Mouse (Mus musculus) stomach, postnatal 0 days (tissue): ENCODE measurements around the gene Ccdc116. TPM values are rescaled to one million over a fixed set of nuclear protein-coding genes. Genes with fewer than 3 reads are reported as not detected.
A peak's percentile ranks its signal among the peaks of the same experiment; 100 is the strongest.

ENCODE experiments used
- ATAC-seq: fragments of 200-750 bp; cut with Nextera tagmentation; 2 replicates; pipeline ENCODE4 v1.8.0; 2017; ENCODE audit not compliant: low FRiP score, low TSS enrichment
- DNase-seq: peaks from one replicate; pipeline ENCODE4 v3.0.0-alpha.2; 2016; ENCODE audit warnings: low spot score
- H3K27ac ChIP-seq: fragments of 300-500 bp; sonication (generic); replicated peaks from 2 replicates; pipeline ENCODE4 v1.5.1; 2014; ENCODE audit warnings: mild to moderate bottlenecking, control low read depth
- H3K27me3 ChIP-seq: fragments of 300-500 bp; sonication (generic); 2 replicates; pipeline ENCODE4 v1.6.1; 2014; ENCODE audit warnings: low read length; ENCODE audit not compliant: control insufficient read depth, insufficient read depth
- H3K36me3 ChIP-seq: fragments of 300-500 bp; sonication (generic); 2 replicates; pipeline ENCODE4 v1.6.1; 2014; ENCODE audit warnings: low read length, mixed read lengths; ENCODE audit not compliant: control insufficient read depth, insufficient read depth
- H3K4me1 ChIP-seq: fragments of 300-500 bp; sonication (generic); replicated peaks from 2 replicates; pipeline ENCODE4 v1.6.1; 2014; ENCODE audit warnings: antibody characterized with exemption; ENCODE audit not compliant: control insufficient read depth, insufficient read depth
- H3K4me2 ChIP-seq: fragments of 300-500 bp; sonication (generic); replicated peaks from 2 replicates; pipeline ENCODE4 v1.6.1; 2014; ENCODE audit warnings: low read depth, mild to moderate bottlenecking, control low read depth, moderate library complexity
- H3K4me3 ChIP-seq: fragments of 300-500 bp; sonication (generic); 2 replicates; pipeline ENCODE4 v1.5.1; 2014; ENCODE audit warnings: low read depth, low read length, control low read depth
- H3K9ac ChIP-seq: fragments of 300-500 bp; sonication (generic); 2 replicates; pipeline ENCODE4 v1.6.1; 2014; ENCODE audit warnings: mild to moderate bottlenecking, low read length, control low read depth, mixed read lengths
- H3K9me3 ChIP-seq: fragments of 300-500 bp; sonication (generic); 2 replicates; pipeline ENCODE4 v1.6.1; 2016; ENCODE audit warnings: low read length; ENCODE audit not compliant: control insufficient read depth
- CTCF ChIP-seq: IDR thresholded peaks from 2 replicates; pipeline ENCODE4 v1.5.1; 2016; ENCODE audit warnings: antibody characterized with exemption, low read depth, mild to moderate bottlenecking, moderate library complexity
- EP300 ChIP-seq: optimal IDR thresholded peaks from 2 replicates; pipeline ENCODE3; 2016; ENCODE audit warnings: antibody characterized with exemption
- WGBS: fragments of 180-500 bp; shearing (Covaris S2); extraction: QIAGEN DNeasy Blood & Tissue Kit; methylation state at CpG from one replicate; pipeline ENCODE4 v1.1.7; 2014; 5-methylcytosine and 5-hydroxymethylcytosine counted together
- polyA plus RNA-seq: library from polyadenylated mRNA; unstranded; fragments of >200 nt; fragmentation: Nextera tagmentation; extraction: Ambion mirVana; gene quantifications from 2 replicates; pipeline ENCODE4 v1.2.1, GENCODE M21; 2015

Ccdc116 gene
- polyA plus RNA-seq: 1.8 and 2.1 TPM in 2 replicates

- no peaks in the 10 kb centered on the region for H3K9me3 ChIP-seq
- H3K27ac ChIP-seq: peak within 1 kb of the TSS; percentile 67; the same call in 1 of the 2 replicates
- H3K27me3 ChIP-seq: no peaks in the 10 kb centered on the region
- H3K4me1 ChIP-seq: 0 out of 2 replicates have a peak, but pooled peaks cover 4% of the 10 kb centered on the region
- H3K9ac ChIP-seq: peak within 1 kb of the TSS; percentile 63
- peak within 1 kb of the TSS; percentile 57 for H3K4me3 ChIP-seq
- no peaks in the 10 kb centered on the region for H3K36me3 ChIP-seq
- peak within 1 kb of the TSS; percentile 98 for H3K4me2 ChIP-seq
- DNase-seq: peak; percentile 90
- 0% methylated on average over 34 of the region's 34 CpGs for WGBS
- TF ChIP-seq CTCF: peak; percentile 75
- TF ChIP-seq EP300: no peak
- ATAC-seq: peak; percentile 74
Measured at GRCm38 (mm10) chr16:17146772-17147235, at the start of gene Ccdc116. Ccdc116 (minus strand) TSS chr16:17147229.

DNA sequence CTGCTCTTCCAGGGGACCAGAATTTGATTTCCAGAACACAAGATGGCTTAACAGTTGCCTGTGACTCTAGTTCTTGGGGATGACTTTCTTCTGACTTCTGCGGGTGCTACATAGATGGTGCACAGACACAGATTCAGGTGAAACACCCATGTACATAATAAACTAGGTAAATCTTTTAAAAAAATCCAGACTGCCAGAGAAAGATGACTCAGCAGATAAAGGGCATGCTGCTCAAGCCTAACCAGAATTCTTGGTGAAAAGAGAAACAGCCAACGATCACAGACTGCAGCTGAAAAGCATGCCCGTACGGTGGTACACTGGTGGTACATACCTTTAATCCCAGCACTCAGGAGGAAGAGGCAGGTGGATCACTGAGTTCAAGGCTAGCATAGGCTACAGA is 46.8 kb upstream of the Ccdc116 start:
- ATAC-seq (no peak), DNase-seq (no peak)
- Histone ChIP-seq H3K27ac (no peak overlapping the region), H3K9me3 (no peaks in the 10 kb centered on the region), H3K27me3 (no peaks in the 10 kb centered on the region), H3K36me3 (no peaks in the 10 kb centered on the region), H3K4me3 (no peak overlapping the region), H3K4me1 (no peaks in the 10 kb centered on the region), H3K4me2 (no peak overlapping the region), H3K9ac (no peak overlapping the region)
- WGBS: 80% methylated on average over 4 of the region's 4 CpGs
- TF ChIP-seq EP300: no peak
- no peak for TF ChIP-seq CTCF

DNA sequence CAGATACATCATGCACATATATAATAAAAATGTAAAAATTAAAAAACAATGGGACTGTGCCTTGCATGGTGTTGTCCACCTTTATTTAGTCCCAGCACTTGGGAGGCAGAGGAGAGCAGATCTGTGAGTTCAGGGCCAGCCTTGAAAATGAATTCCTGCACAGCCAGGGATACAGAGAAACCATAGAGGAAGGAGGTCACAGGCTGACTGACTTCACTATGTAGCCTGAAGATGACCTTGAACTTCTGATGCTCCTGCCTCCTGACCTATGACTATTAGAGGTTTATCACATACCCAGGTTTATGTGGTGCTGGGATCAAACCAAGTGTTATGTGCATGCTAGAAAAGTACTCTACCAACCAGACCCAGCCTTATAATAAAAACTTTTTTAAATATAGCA is 38.4 kb upstream of the Ccdc116 start:
- no peaks in the 10 kb centered on the region for H3K4me1 ChIP-seq
- no peak for DNase-seq
- no peak overlapping the region for H3K27ac ChIP-seq
- H3K9me3 ChIP-seq: no peaks in the 10 kb centered on the region
- no peaks in the 10 kb centered on the region for H3K27me3 ChIP-seq
- ATAC-seq: no peak
- TF ChIP-seq CTCF (no peak), EP300 (no peak)
- H3K36me3 ChIP-seq: no peaks in the 10 kb centered on the region
- H3K9ac ChIP-seq: no peak overlapping the region
- H3K4me3 ChIP-seq: no peak overlapping the region
- no peak overlapping the region for H3K4me2 ChIP-seq

GRCm38 (mm10) chr16:17183003-17183402 is 36.0 kb upstream of the Ccdc116 start:
- Histone ChIP-seq H3K27me3 (no peaks in the 10 kb centered on the region), H3K27ac (no peak overlapping the region), H3K36me3 (no peaks in the 10 kb centered on the region), H3K4me3 (no peak overlapping the region), H3K4me2 (no peak overlapping the region), H3K9ac (no peak overlapping the region), H3K9me3 (no peaks in the 10 kb centered on the region), H3K4me1 (no peaks in the 10 kb centered on the region)
- TF ChIP-seq CTCF (no peak), EP300 (no peak)
- 73% methylated on average over 3 of the region's 3 CpGs for WGBS
- ATAC-seq (no peak), DNase-seq (no peak)

DNA sequence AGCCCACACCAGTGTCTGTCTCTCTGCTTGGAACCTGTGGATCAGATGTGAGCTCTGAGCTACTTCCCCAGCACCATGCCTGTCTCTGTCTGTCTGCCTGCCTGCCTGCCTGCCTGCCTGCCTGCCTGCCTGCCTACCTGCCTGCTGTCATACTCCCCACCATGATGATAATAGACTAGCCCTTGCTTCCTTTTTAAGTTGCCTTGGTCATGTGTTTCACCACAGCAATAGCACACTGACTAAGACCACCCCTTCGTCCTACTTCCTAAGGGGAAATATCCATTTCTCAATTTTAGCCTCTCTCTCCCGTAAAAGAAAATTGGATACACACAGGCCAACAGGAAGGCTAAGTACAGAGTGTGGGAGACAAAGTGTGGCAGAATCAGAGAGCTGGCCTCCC is 35.1 kb upstream of the Ccdc116 start:
- TF ChIP-seq CTCF: no peak
- no peak for TF ChIP-seq EP300
- no peak overlapping the region for H3K4me2 ChIP-seq
- no peak overlapping the region for H3K9ac ChIP-seq
- WGBS: 77% methylated on average over 2 of the region's 2 CpGs
- ATAC-seq (no peak), DNase-seq (no peak)
- no peaks in the 10 kb centered on the region for H3K27me3 ChIP-seq
- H3K36me3 ChIP-seq: no peaks in the 10 kb centered on the region
- H3K4me1 ChIP-seq: no peaks in the 10 kb centered on the region
- no peaks in the 10 kb centered on the region for H3K9me3 ChIP-seq
- no peak overlapping the region for H3K27ac ChIP-seq
- H3K4me3 ChIP-seq: no peak overlapping the region

DNA sequence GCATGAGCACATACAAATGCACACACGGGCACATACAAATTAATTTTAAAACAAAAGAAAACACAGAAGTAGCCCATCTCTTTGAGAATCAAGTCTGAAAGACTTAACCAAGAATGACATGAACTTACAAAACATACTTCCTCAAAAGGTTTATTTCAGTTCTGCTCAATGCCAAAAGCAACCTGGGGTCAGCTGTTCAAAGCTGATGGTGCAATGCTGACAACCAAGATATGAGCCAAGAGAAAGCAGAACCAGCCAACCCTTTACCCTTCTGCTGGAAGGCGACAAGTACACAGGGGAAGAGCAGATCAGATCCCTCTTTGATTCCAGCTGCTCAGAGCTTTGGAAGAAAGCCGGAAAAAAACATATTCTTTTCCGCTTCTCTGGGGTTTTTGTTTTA is 34.4 kb upstream of the Ccdc116 start:
- no peaks in the 10 kb centered on the region for H3K36me3 ChIP-seq
- no peak overlapping the region for H3K4me2 ChIP-seq
- H3K27ac ChIP-seq: 0 out of 2 replicates have a peak overlapping the region, but pooled peaks have one; percentile 35
- H3K9me3 ChIP-seq: no peaks in the 10 kb centered on the region
- no peaks in the 10 kb centered on the region for H3K4me1 ChIP-seq
- 78% methylated on average over 4 of the region's 4 CpGs for WGBS
- TF ChIP-seq CTCF (no peak), EP300 (no peak)
- H3K4me3 ChIP-seq: no peak overlapping the region
- no peak for DNase-seq
- no peaks in the 10 kb centered on the region for H3K27me3 ChIP-seq
- no peak for ATAC-seq
- no peak overlapping the region for H3K9ac ChIP-seq
